Mouse (Mus musculus) lung, postnatal 36 days (tissue): ENCODE data around the gene Asic4.
A peak's percentile ranks its signal among the peaks of the same experiment; 100 is the strongest.

ENCODE experiments used
- DNase-seq: peaks from one replicate; pipeline ENCODE4 v3.0.0; 2022; ENCODE audit warnings: mixed read lengths

Asic4 gene

DNA sequence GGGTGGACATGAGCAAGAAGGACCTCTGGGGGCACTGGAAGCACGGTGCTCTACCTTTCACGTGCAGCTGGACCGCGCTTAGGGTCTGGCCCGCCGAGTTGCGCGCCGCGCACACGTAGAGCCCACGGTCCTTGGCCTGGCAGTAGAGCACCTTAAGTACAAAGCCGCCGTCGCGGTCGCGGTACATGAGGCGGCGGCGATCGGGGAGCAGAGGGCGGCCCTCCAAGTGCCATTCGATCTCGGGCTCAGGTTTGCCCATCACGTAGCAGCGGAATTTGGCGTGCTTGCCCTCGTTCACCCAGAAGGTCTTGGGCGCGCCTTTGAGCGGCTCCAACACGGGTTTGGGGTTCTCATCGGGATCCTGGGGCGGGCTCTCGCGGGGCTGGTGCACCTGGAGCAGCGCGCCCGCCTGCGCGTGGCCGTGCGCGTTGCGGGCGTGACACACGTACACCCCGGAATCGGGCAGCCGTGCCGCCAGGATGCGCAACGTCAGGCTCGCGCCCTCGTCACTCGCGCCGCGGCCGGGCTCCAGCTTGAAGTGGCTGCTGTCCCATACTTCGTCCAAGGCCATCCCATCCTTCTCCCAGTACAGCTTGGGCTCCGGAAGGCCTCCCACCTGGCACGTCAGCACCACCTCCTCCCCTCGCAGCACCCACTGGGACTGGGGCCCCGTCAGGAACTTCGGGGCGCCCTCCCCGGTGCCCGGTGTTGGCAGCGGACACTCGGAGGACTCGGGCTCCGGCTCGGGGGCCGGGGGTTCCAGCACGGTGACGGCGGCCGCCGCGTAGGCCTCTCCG, 55.1 kb downstream of the Asic4 start:
- peak; percentile 61 for DNase-seq

DNA sequence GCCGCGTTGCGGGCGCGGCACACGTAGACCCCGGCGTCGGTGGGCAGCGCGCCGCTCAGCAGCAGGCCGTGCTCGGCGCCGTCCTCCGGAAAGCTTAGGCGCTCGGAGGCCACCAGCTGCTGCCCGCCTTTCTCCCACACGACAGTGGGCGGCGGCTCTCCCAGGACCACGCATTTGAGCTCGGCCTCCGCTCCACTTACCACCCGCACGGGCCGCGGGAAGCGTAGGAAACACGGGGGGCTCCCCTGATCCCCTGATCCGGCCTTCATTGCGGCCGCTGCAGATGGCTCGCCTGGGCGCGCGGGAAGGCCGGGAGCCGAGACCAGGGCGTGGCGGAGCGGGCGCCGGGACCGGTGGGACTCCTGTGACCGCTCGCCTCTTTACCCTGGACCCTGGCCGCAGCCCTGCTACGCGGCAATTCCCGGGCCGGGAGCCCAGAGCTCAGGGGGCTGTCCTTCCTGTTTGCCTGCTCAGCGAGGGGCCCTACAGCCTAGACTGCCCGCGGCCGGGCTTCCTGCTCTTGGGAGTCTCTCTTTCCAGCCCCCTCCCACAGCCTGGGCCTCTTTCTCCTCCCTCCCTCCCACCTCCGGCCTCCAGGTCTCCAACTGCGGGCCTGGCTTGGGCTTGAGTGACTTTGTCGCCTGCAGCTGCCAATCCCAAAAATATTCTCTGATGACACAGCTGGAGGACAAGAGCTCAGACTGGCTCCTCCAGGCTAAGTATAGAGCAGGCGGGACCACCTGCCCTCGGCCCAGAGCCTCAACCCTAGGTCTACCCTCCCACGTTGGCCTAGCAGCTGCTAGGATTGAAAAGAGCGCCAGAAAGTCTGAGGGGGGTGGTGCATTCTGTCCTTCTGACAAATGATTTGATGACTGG, 56.0 kb downstream of the Asic4 start, which contains the start of gene Obsl1:
Gene Obsl1, minus strand, starts transcription at position 497 of the 876 bp plus-strand sequence.
- DNase-seq: peak; percentile 49

DNA sequence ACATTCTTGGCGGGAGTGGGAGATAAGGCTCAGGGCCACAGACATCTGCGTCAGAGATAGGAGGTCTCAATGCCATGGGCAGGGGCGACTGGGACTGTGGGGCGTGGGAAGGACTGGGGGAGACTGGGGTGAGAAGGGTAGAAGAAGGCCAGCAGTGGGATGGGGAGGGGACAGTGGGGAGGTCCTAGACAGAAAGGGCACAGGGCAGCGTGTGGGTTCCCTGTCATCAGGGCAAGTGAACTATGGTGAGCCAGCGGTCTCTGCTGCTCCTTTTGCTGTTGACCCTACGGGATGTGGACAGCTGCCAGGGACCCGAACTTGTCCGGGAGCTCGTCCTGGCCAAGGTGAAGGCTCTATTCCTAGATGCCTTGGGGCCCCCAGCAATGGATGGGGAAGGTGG, 56.8 kb downstream of the Asic4 start, which contains the start of gene Inha:
Gene Inha, plus strand, starts transcription at position 72 of the 400 bp plus-strand sequence.
- no peak for DNase-seq

DNA sequence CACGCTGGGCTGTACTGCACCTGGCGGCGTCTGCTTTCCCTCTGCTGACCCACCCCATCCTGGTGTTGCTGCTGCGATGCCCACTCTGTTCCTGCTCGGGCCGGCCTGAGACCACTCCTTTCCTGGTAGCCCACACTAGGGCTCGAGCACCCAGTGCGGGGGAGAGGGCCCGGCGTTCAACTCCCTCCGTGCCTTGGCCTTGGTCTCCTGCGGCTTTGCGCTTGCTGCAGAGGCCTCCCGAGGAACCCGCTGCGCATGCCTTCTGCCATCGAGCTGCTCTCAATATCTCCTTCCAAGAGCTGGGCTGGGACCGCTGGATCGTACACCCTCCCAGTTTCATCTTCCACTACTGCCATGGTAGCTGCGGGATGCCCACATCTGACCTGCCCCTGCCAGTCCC, 59.4 kb downstream of the Asic4 start:
- DNase-seq: no peak

DNA sequence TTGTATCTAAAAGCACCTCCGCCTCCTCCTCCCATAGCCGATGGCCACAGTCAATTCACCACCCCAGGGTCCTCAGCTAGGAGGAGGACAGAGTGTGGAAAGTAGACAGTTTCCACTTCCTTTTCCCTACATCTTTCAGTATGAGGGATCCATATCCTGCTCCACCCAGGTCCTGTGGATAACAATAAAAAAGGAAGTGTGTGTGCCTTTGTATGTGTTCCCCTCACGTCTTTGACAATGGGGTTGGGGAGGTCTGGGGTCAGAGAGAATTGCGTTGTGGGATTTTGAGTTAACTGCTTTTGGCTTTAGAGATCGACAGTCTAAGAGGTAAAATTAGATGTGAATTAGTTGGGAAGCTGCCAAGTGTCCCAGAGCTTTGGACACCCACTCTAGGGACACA, 59.9 kb downstream of the Asic4 start:
- no peak for DNase-seq

DNA sequence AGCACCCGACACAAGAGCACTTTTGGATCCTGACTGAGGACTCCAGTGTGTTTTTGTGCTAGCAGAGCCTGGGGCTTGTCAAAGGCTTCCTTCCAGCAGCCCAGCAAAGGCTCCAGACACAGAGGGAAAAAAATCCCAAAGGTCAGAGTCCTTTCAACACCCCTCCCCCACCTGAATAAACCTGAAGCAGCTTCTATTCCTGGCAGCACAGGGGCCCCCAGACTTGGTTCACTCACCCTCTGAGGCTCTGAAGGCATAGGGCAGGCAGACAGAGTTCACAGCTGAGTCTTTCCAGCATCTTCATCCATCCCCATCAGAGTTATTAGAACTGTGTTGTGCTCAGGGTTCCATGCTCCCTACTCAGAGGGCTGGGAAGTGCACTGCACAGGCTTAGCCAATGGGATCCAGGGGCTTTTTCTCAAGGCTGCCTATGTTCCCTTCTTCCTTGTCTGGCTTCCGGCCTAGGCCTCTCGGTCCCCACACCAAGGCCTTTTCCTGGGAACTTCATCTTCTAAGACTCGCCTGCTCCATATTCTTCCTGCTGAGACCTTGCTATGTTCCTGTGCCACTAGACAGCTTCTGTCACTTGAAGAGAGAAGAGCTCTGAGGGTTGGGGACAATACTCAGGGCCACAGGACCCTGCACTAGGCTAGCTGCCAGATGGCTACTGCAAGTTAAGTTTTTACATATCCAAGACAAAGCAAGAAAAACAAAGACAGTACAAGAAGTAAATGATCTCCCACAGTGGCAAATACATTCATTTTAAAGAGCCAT, 61.4 kb downstream of the Asic4 start:
- no peak for DNase-seq

DNA sequence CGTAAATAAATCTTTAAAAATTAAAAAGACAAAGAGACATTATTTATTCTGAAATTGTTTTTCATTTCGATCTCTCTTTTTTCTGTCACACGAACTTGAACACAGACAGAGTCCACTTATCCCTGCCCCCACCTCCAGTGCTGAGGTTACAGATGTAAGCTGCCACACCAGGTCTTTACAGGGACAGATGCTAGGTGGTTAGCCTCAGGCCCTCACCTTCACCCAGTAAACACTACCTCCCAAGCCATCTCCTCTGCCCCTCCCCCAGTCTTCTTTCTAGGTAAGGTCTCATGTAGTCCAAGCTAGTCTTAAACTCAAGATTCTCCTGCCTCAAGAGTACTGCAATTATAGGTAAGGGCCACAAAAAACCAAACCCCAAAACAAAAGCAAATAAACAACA, 62.3 kb downstream of the Asic4 start:
- no peak for DNase-seq

DNA sequence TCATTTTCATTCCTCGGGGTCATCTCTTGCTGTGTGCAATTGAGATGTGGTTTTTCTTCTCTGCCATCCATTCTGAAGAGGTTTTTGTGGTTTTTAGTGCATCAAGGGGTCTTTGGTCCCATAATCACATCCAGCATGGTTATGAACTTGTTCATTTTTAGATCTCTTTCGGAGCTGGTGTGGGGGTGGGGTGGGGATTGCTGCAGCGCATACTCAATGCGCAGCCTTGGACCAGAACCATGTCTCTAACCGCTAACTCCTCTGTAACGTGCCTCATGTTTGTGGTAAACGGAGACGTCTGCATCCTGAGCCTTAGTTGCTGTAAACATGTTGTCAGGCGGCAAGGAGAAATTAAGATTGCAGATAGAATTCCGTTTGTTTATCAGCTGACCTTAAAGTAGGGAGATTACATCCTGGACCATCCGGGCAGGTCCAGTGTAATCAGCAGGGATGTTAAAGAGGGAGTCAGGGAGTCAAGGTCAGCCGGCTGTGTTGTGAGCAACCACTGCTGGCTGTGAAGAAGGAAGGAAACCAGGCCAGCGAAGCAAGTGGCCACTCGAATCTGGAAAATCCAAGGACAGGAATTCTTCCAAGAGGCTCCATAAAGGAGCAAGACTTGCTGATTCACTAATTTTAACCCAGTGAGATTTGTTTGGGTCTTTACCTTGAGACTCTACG, 66.6 kb downstream of the Asic4 start:
- DNase-seq: no peak

DNA sequence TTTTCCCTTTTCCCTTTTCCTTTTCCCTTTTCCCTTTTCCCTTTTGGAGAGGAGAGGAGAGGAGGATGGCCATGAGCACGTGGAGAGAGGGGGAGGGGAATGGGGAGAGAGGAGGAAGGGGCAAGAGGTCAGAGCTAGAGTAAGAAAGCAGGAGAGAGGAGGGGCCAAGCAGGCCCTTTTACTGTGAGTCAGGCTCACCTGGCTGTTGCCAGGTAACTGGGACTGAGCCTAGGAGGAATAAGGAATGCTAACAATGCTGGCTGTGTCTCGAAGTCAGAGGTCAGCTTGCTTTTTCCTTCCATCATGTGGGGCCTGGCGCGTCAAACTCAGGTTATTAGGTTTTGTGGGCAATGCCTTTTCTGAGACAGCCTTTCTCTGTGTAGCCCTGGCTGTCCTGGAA, 67.7 kb downstream of the Asic4 start:
- no peak for DNase-seq

DNA sequence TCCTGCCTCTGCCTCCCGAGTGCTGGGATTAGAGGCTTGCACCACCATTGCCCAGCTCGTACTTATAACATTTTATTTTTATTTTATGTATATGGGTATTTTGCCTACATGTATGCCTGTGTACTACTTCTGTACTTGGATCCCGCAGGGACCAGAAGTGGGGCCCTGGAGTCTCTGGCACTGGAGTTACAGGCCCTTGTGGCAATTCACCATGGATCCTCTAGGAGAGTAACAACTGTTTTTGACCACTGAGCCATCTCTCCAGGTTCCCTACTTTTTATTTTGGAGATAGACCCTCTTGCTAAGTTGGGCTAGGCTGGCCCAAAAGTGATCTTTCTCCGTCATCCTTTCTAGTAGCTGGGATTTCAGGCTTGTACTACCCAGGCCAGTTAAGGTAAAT, 68.2 kb downstream of the Asic4 start:
- DNase-seq: no peak

DNA sequence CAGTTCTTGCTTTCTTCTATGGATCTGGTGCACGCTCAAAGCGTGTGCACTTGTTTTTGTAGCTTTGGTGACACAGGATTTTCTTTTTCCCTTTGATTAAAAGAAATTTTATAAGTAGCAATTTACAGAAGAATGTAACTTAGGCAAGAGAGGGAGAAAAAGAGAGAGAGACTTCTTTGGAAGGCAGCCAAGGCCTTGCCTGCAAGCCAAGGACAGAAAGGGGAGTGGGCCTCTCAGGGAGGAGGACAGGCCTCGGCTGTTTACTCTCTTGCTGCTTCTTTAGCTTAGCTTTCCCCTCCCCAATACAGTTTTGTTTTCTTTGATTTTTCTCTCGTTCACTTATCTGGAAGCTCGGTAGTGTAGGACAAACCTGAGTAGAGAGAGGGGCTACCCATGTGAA, 69.3 kb downstream of the Asic4 start:
- no peak for DNase-seq

DNA sequence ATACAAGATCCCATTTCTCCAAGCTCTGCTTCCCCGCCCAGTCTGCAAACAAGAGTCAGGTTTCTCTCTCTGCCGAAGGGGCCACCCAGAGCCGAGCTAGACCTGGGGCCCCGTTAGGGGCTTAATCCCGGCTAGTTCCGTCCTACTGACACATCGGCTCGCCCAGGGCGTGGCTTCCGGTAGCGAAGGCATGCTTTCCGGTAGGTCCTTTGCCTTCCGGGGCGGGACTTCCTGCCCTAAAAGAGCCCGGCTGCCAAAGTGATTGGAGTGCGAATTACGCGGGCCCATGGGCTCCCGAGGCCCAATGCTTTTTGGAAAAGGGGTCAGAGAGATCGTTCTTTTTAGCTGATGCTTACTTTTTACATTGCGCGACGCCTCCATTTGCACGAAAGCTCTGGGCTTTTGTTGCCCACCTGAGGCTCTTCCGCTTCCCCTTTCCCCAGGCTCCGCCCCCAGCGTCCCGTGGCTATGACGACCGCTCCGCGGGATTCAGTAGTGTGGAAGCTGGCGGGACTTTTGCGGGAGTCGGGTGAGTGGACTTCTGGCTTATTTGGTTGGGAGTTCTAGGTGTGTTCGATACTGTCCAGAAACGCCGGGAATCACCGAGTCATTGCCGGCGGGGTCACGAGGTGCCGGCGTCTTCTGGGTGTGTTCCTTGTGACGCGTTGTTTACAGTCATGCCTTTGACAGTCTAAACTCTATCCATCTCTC, 71.2 kb downstream of the Asic4 start, which contains the start of gene Stk11ip:
Gene Stk11ip, plus strand, starts transcription at position 209 of the 711 bp plus-strand sequence.
- peak; percentile 97 for DNase-seq
